Mouse (Mus musculus) stomach, postnatal 0 days (tissue): ENCODE data around the gene Ap3d1. TPM values are rescaled to one million over a fixed set of nuclear protein-coding genes. Genes with fewer than 3 reads are reported as not detected.
A peak's percentile ranks its signal among the peaks of the same experiment; 100 is the strongest.

Source experiments
- ATAC-seq: fragments of 200-750 bp; cut with Nextera tagmentation; 2 replicates; pipeline ENCODE4 v1.8.0; 2017; ENCODE audit not compliant: low FRiP score, low TSS enrichment
- DNase-seq: peaks from one replicate; pipeline ENCODE4 v3.0.0-alpha.2; 2016; ENCODE audit warnings: low spot score
- H3K27ac ChIP-seq: fragments of 300-500 bp; sonication (generic); replicated peaks from 2 replicates; pipeline ENCODE4 v1.5.1; 2014; ENCODE audit warnings: mild to moderate bottlenecking, control low read depth
- H3K27me3 ChIP-seq: fragments of 300-500 bp; sonication (generic); 2 replicates; pipeline ENCODE4 v1.6.1; 2014; ENCODE audit warnings: low read length; ENCODE audit not compliant: control insufficient read depth, insufficient read depth
- H3K36me3 ChIP-seq: fragments of 300-500 bp; sonication (generic); 2 replicates; pipeline ENCODE4 v1.6.1; 2014; ENCODE audit warnings: low read length, mixed read lengths; ENCODE audit not compliant: control insufficient read depth, insufficient read depth
- H3K4me1 ChIP-seq: fragments of 300-500 bp; sonication (generic); replicated peaks from 2 replicates; pipeline ENCODE4 v1.6.1; 2014; ENCODE audit warnings: antibody characterized with exemption; ENCODE audit not compliant: control insufficient read depth, insufficient read depth
- H3K4me2 ChIP-seq: fragments of 300-500 bp; sonication (generic); replicated peaks from 2 replicates; pipeline ENCODE4 v1.6.1; 2014; ENCODE audit warnings: low read depth, mild to moderate bottlenecking, control low read depth, moderate library complexity
- H3K4me3 ChIP-seq: fragments of 300-500 bp; sonication (generic); 2 replicates; pipeline ENCODE4 v1.5.1; 2014; ENCODE audit warnings: low read depth, low read length, control low read depth
- H3K9ac ChIP-seq: fragments of 300-500 bp; sonication (generic); 2 replicates; pipeline ENCODE4 v1.6.1; 2014; ENCODE audit warnings: mild to moderate bottlenecking, low read length, control low read depth, mixed read lengths
- H3K9me3 ChIP-seq: fragments of 300-500 bp; sonication (generic); 2 replicates; pipeline ENCODE4 v1.6.1; 2016; ENCODE audit warnings: low read length; ENCODE audit not compliant: control insufficient read depth
- CTCF ChIP-seq: IDR thresholded peaks from 2 replicates; pipeline ENCODE4 v1.5.1; 2016; ENCODE audit warnings: antibody characterized with exemption, low read depth, mild to moderate bottlenecking, moderate library complexity
- EP300 ChIP-seq: optimal IDR thresholded peaks from 2 replicates; pipeline ENCODE3; 2016; ENCODE audit warnings: antibody characterized with exemption
- WGBS: fragments of 180-500 bp; shearing (Covaris S2); extraction: QIAGEN DNeasy Blood & Tissue Kit; methylation state at CpG from one replicate; pipeline ENCODE4 v1.1.7; 2014; 5-methylcytosine and 5-hydroxymethylcytosine counted together
- polyA plus RNA-seq: library from polyadenylated mRNA; unstranded; fragments of >200 nt; fragmentation: Nextera tagmentation; extraction: Ambion mirVana; gene quantifications from 2 replicates; pipeline ENCODE4 v1.2.1, GENCODE M21; 2015

Gene Ap3d1
- polyA plus RNA-seq, 1 experiment from 2014 or later: 38.7 TPM

GRCm38 (mm10) chr10:80705479-80705878 is 36.6 kb downstream of the Ap3d1 start:
- WGBS: 69% methylated on average over 3 of the region's 3 CpGs
- no peak overlapping the region; the same call in 1 of the 2 replicates for H3K9ac ChIP-seq
- H3K9me3 ChIP-seq: no peaks in the 10 kb centered on the region
- no peak overlapping the region for H3K4me2 ChIP-seq
- DNase-seq: no peak
- H3K27ac ChIP-seq: no peak overlapping the region
- no peak overlapping the region for H3K4me3 ChIP-seq
- peaks cover 6% of the 10 kb centered on the region for H3K4me1 ChIP-seq
- TF ChIP-seq CTCF (no peak), EP300 (no peak)
- no peaks in the 10 kb centered on the region for H3K27me3 ChIP-seq
- no peak for ATAC-seq
- peaks cover 40% of the 10 kb centered on the region for H3K36me3 ChIP-seq

GRCm38 (mm10) chr10:80705033-80705432 is 37.0 kb downstream of the Ap3d1 start:
- Histone ChIP-seq H3K27ac (no peak overlapping the region), H3K9me3 (no peaks in the 10 kb centered on the region), H3K4me2 (no peak overlapping the region), H3K4me1 (peaks cover 6% of the 10 kb centered on the region), H3K27me3 (no peaks in the 10 kb centered on the region), H3K9ac (0 out of 2 replicates have a peak overlapping the region, but pooled peaks have one; percentile 23), H3K36me3 (peaks cover 36% of the 10 kb centered on the region), H3K4me3 (no peak overlapping the region)
- WGBS: 63% methylated on average over 3 of the region's 3 CpGs
- TF ChIP-seq CTCF (no peak), EP300 (no peak)
- ATAC-seq (no peak), DNase-seq (no peak)

DNA sequence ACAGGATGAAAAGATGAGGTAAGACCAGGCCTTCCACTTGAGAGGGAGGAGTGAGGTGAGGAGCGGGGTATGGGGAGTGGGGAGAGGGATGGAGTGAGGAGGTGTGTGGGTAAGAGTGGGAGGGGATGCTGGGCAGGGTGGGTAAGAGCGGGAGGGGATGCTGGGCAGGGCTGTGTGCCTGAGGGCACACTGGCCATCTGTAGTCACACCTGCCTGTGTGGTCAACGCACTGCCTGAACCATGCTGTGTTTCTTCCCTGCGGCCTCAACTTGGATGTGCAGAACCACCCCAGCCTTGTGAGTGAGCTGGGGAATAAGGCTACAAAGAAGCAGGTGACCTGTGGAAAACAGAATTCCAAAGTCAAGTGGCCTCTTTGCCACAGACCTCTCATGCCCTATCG is 37.6 kb downstream of the Ap3d1 start:
- TF ChIP-seq EP300 (no peak), CTCF (no peak)
- peaks cover 31% of the 10 kb centered on the region for H3K36me3 ChIP-seq
- WGBS: 85% methylated on average over 5 of the region's 5 CpGs

GRCm38 (mm10) chr10:80703643-80704042 is 38.4 kb downstream of the Ap3d1 start:
- H3K9ac ChIP-seq: peak overlapping the region; percentile 8
- peak overlapping the region; percentile 72; the same call in 1 of the 2 replicates for H3K4me2 ChIP-seq
- peaks cover 6% of the 10 kb centered on the region for H3K4me1 ChIP-seq
- TF ChIP-seq CTCF: no peak
- no peak for TF ChIP-seq EP300
- peaks cover 23% of the 10 kb centered on the region for H3K36me3 ChIP-seq
- H3K27me3 ChIP-seq: no peaks in the 10 kb centered on the region
- no peak overlapping the region for H3K27ac ChIP-seq
- no peak for DNase-seq
- H3K9me3 ChIP-seq: no peaks in the 10 kb centered on the region
- peak overlapping the region; percentile 53; the same call in 1 of the 2 replicates for H3K4me3 ChIP-seq
- WGBS: 83% methylated on average over 5 of the region's 5 CpGs
- ATAC-seq: no peak

More for the DNA sequence above, 37.6 kb downstream of the Ap3d1 start:
- H3K9me3 ChIP-seq: no peaks in the 10 kb centered on the region
- peaks cover 6% of the 10 kb centered on the region for H3K4me1 ChIP-seq
- DNase-seq (no peak), ATAC-seq (no peak)
- H3K4me3 ChIP-seq: no peak overlapping the region
- H3K4me2 ChIP-seq: no peak overlapping the region
- H3K27me3 ChIP-seq: no peaks in the 10 kb centered on the region
- H3K9ac ChIP-seq: 0 out of 2 replicates have a peak overlapping the region, but pooled peaks have one; percentile 23
- H3K27ac ChIP-seq: no peak overlapping the region

- TF ChIP-seq EP300: peak; percentile 19
- peak; percentile 25; the same call in 1 of the 2 replicates for TF ChIP-seq CTCF
- no peaks in the 10 kb centered on the region for H3K9me3 ChIP-seq
- peak overlapping the region; percentile 58 for H3K9ac ChIP-seq
- H3K27me3 ChIP-seq: no peaks in the 10 kb centered on the region
- peak overlapping the region; percentile 53 for H3K4me3 ChIP-seq
- peaks cover 6% of the 10 kb centered on the region for H3K4me1 ChIP-seq
- peak overlapping the region; percentile 72 for H3K4me2 ChIP-seq
- peak overlapping the region; percentile 86 for H3K27ac ChIP-seq
- H3K36me3 ChIP-seq: peaks cover 14% of the 10 kb centered on the region
- peak; percentile 98 for DNase-seq
- 2% methylated on average over 46 of the region's 47 CpGs for WGBS
- peak; percentile 90 for ATAC-seq
Measured at GRCm38 (mm10) chr10:80702536-80703390, 39.3 kb downstream of the Ap3d1 start.
